ENCODE assay signal across 19 mouse cellular contexts in the genomic region with DNA sequence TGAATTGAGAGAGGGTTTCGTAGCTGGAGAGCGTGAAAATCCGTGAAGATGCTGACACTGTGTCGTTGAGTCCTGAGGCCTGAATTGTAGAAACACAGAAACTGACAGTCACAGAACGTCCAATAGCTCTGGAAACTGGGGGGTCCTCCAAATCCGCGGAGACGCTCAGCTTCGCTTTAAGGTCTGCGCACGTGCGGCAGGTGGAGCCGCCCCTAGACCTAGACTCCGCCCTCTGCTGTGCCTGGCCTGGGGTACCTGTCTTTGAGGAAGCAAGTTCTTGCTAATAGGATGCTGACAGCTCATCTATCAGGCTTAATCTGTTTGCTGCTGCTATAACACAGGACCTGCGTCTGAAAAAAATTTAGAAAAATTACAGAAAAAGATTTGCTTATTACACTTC. TPM values are rescaled to one million over a fixed set of nuclear protein-coding genes. Genes with fewer than 3 reads are reported as not detected.
"Had no signal": no experiment of that assay in that cellular context is flagged by ENCODE, and none has a peak within 500 bp of the region (broad histone marks: within the 10 kb centered on the region; RNA-seq: fewer than 3 reads in every experiment).

No protein-coding gene starts in this region.

- H3K9ac ChIP-seq: limb, embryonic 15.5 days; liver, embryonic 12.5 days; lung, embryonic 14.5 days; neural tube, embryonic 15.5 days had no signal

- H3K4me3 ChIP-seq: limb, embryonic 15.5 days; liver, embryonic 12.5 days; midbrain, embryonic 10.5 days; myocyte; neural tube, embryonic 15.5 days had no signal

- H3K9me3 ChIP-seq: limb, embryonic 15.5 days; midbrain, embryonic 10.5 days; neural tube, embryonic 15.5 days had no signal

- H3K27ac ChIP-seq: limb, embryonic 15.5 days; liver, embryonic 12.5 days; midbrain, embryonic 10.5 days; neural tube, embryonic 15.5 days had no signal

- H3K4me2 ChIP-seq: limb, embryonic 15.5 days; liver, embryonic 12.5 days; lung, embryonic 14.5 days; neural tube, embryonic 15.5 days had no signal

- H3K36me3 ChIP-seq: limb, embryonic 15.5 days; liver, embryonic 12.5 days; midbrain, embryonic 10.5 days; neural tube, embryonic 15.5 days had no signal

- ATAC-seq: liver, embryonic 12.5 days had no signal

- H3K4me1 ChIP-seq: limb, embryonic 15.5 days; liver, embryonic 12.5 days; midbrain, embryonic 10.5 days; neural tube, embryonic 15.5 days had no signal

- DNase-seq: kidney, adult 11 months; kidney, postnatal 14 days; layer of hippocampus, postnatal 36 days; lung, embryonic 14.5 days; lung, postnatal 10 days; lung, postnatal 4 days; midbrain, embryonic 14.5 days; right cerebral cortex, postnatal 4 days; spleen, adult 18-20 months; thymus, postnatal 25 days had no signal

RNA-seq across cellular contexts. Expression of gene Tmem54, which starts 10.1 kb away (rescaled TPM):
- total RNA-seq: layer of hippocampus, adult 8-10 months; layer of hippocampus, postnatal 36 days; left cerebral cortex, adult 8-10 months; left cerebral cortex, postnatal 25 days; megakaryocyte, adult 5-6 weeks had no signal
- polyA plus RNA-seq: midbrain, embryonic 14.5 days; neural tube, embryonic 15.5 days had no signal

RNA-seq across cellular contexts. Expression of gene Hpca, which starts 26.6 kb away (rescaled TPM):
- total RNA-seq: megakaryocyte, adult 5-6 weeks had no signal
